Mouse (Mus musculus): ENCODE results near the gene Rab1b. TPM values are rescaled to one million over a fixed set of nuclear protein-coding genes. Genes with fewer than 3 reads are reported as not detected.
"Not testable (repeated sequence)": the region's sequence is repeated elsewhere in the genome, so short reads cannot be mapped to it uniquely, and the experiment has no call there.

Gene Rab1b
- total RNA-seq, 4 experiments from 2014 or later = 124 to 137 (median 131) TPM

- DNase-seq (ENCODE audit: low spot score in 2 of 2) = no peak
These were observed 9.1 kb downstream of the Rab1b start for GRCm38 (mm10) chr19:5097521-5098362.

- DNase-seq (ENCODE audit: low spot score in 2 of 2) = no peak
These were observed 10.9 kb downstream of the Rab1b start for GRCm38 (mm10) chr19:5095887-5096474.

- no peak for DNase-seq (ENCODE audit: low spot score in 2 of 2)
These were observed 12.0 kb downstream of the Rab1b start for GRCm38 (mm10) chr19:5094746-5095417.

- peak; percentile 78 to 79 for DNase-seq (ENCODE audit: low spot score in 2 of 2)
These were observed 12.6 kb downstream of the Rab1b start for GRCm38 (mm10) chr19:5094243-5094632.

- DNase-seq (ENCODE audit: low spot score in 2 of 2) = no peak
These were observed 13.2 kb downstream of the Rab1b start for GRCm38 (mm10) chr19:5093481-5094242.

DNA sequence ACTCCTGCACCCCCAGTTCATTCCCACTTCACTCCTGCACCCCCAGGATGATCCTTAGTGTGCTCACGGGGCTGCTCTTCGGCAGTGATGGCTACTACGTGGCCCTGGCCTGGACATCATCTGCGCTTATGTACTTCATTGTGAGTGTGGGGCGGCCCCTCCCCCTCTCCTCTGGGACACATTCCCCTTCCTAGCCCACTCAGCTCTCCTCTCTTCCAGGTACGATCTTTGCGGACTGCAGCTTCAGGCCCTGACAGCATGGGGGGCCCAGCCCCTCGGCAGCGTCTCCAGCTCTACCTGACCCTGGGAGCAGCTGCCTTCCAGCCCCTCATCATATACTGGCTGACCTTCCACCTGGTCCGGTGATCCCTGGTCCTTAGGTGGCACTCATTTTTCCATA, 14.8 kb downstream of the Rab1b start:
- no peak for DNase-seq (ENCODE audit: low spot score in 2 of 2)

GRCm38 (mm10) chr19:5089324-5089723, 17.5 kb downstream of the Rab1b start:
- DNase-seq (ENCODE audit: low spot score in 2 of 2) = no peak

- peak; percentile 88 to 91 for DNase-seq (ENCODE audit: low spot score in 2 of 2)
These were observed 18.8 kb downstream of the Rab1b start, which contains the start of gene Yif1a for GRCm38 (mm10) chr19:5087884-5088728. Gene Yif1a, plus strand, starts transcription at chr19:5088538.

- DNase-seq (ENCODE audit: low spot score in 2 of 2) = not testable (repeated sequence)
These were observed 20.3 kb downstream of the Rab1b start for GRCm38 (mm10) chr19:5086533-5086932.

GRCm38 (mm10) chr19:5085145-5085863, 21.6 kb downstream of the Rab1b start, which contains the start of gene Tmem151a:
Gene Tmem151a, minus strand, starts transcription at chr19:5085531.
- DNase-seq (ENCODE audit: low spot score in 2 of 2) = no peak

DNA sequence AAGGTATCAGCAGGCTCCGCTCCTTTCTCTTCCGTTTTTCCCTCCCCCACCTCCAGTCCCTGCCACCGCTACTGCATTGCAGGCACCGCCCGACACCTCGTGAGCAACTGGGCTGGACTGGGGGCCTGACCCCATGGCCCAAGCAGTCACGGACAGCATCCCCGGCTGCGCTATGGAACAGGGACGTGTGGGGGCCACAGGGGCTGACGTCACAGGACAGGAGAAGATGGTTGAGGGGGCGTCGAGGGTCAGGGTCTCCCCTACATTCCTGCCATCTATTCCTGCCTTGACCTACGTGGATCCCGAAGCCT, 22.1 kb downstream of the Rab1b start:
- DNase-seq (ENCODE audit: low spot score in 2 of 2) = no peak

GRCm38 (mm10) chr19:5083961-5084833, 22.7 kb downstream of the Rab1b start:
- DNase-seq (ENCODE audit: low spot score in 2 of 2) = no peak

DNA sequence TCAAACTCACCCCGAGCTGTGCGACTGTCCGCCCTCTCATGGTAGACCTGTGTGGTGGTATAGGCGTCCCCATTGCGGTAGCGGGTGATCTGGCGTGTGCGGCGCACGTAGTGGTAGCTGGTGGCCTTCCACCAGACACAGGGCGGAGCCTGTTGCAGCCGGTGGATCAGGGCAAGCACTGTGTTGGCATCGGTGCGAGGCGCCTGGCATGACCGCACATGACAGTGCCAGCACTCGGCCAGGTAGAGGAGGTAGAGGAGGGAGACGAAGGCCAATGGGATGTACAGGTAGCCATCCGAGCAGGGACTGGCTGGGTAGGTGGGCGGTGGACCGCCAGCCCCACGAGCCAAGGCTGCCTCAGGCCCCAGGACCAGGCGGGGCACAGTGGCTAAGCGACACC, 24.3 kb downstream of the Rab1b start:
- DNase-seq (ENCODE audit: low spot score in 2 of 2) = no peak

DNA sequence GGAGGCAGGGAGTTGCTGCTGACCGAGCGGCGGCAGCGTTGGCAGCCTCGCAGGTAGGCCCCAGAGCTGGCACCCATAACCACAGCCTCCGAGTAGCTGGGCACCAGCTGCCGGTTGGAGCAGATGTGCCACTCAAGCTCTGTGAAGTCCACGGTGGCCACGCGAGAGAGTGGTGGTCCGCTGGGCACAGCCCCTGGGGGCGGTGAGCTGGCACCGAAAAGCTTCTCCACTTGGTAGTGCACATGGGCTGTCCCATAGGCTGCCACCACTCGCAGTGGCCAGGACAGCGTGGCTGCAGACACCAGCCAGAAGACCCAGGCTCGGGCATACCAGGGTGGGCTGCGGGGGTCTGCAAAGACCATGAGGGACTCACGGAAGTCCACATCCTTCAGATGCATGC, 24.9 kb downstream of the Rab1b start:
- no peak for DNase-seq (ENCODE audit: low spot score in 2 of 2)

GRCm38 (mm10) chr19:5079279-5079678, 27.6 kb downstream of the Rab1b start:
- no peak for DNase-seq (ENCODE audit: low spot score in 2 of 2)

- no peak for DNase-seq (ENCODE audit: low spot score in 2 of 2)
These were observed 33.4 kb downstream of the Rab1b start for GRCm38 (mm10) chr19:5073518-5073917.

- DNase-seq (ENCODE audit: low spot score in 2 of 2) = no peak
These were observed 33.8 kb downstream of the Rab1b start for GRCm38 (mm10) chr19:5073028-5073427.

DNA sequence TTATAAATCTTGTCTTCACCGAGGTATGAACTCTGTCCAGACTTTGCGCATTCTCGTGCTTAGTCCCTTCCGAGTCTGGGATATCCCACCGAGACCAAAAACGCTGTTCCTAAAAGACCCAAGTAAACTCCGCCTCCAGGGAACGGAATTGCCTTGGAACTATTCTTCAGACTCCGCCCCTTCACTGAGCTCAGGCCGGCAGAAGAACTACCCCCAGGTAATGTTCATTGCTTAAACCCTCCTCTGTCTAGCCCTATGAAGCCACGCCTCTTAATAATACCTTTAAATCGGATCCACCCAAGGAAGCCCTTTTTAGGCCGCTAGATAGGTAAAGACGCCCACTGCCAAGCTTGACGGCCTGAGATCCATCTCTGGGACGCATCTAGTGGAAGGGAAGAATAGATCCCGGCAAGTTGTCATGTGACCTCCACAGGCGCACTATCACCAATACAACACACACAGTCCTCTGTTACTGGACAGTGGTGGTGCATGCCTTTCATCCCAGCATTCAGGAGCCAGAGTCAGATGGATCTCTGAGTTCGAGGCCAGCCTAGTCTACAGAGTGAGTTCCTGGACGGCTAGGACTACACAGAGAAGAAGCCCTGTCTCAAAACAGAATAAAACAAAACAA, 34.4 kb downstream of the Rab1b start:
- DNase-seq (ENCODE audit: low spot score in 2 of 2) = no peak

All from gastrocnemius, adult 8-10 months (tissue).